ENCODE assay signal across 8 mouse cellular contexts in genomic region chr4:94979500-94979915, GRCm38 (mm10). TPM values are rescaled to one million over a fixed set of nuclear protein-coding genes. Genes with fewer than 3 reads are reported as not detected.
A peak's percentile ranks its signal among the peaks of the same experiment; 100 is the strongest.
DNase-seq lines count a peak whose midpoint lies in the region; ATAC-seq and TF ChIP-seq lines count a peak whose summit lies in the region.

No protein-coding gene starts in this region.

- peak; percentile 22; the same call in 1 of the 2 replicates for ATAC-seq in forebrain, embryonic 13.5 days
- ATAC-seq in liver, embryonic 12.5 days, result no peak
- ATAC-seq in activated CD4-positive, CD25-positive, alpha-beta regulatory T cell, adult 4 months, result no peak

- H3K27me3 ChIP-seq in heart, embryonic 10.5 days (ENCODE audit: insufficient read depth, poor library complexity, severe bottlenecking), result no peaks in the 10 kb centered on the region
- H3K27me3 ChIP-seq in ES-Bruce4 (ENCODE audit: control insufficient read depth, insufficient read depth, low read length, poor library complexity, severe bottlenecking), result no peaks in the 10 kb centered on the region
- H3K27me3 ChIP-seq in forebrain, embryonic 13.5 days, result no peaks in the 10 kb centered on the region
- no peaks in the 10 kb centered on the region for H3K27me3 ChIP-seq in liver, embryonic 12.5 days (replicated peaks)

- peak overlapping the region; percentile 86 for H3K4me3 ChIP-seq in heart, embryonic 10.5 days
- H3K4me3 ChIP-seq in ES-Bruce4 (ENCODE audit: low read depth, low read length), result peak overlapping the region; percentile 87; the same call in 1 of the 2 replicates
- peak overlapping the region; percentile 69 for H3K4me3 ChIP-seq in forebrain, embryonic 13.5 days
- H3K4me3 ChIP-seq in liver, embryonic 12.5 days, result peak overlapping the region; percentile 92

- H3K36me3 ChIP-seq in heart, embryonic 10.5 days, result peaks cover 9% of the 10 kb centered on the region
- peaks cover 5% of the 10 kb centered on the region; the same call in 1 of the 2 replicates for H3K36me3 ChIP-seq in ES-Bruce4 (ENCODE audit: control insufficient read depth, insufficient read depth, low read length, poor library complexity, severe bottlenecking)
- peaks cover 13% of the 10 kb centered on the region; the same call in 1 of the 2 replicates for H3K36me3 ChIP-seq in forebrain, embryonic 13.5 days (ENCODE audit: poor library complexity, severe bottlenecking)
- H3K36me3 ChIP-seq in liver, embryonic 12.5 days, result peaks cover 15% of the 10 kb centered on the region

- TF ChIP-seq EP300 in ES-Bruce4 (IDR thresholded peaks at IDR 0.05; ENCODE audit: insufficient read depth, low read depth, low read length), result no peak

- H3K9ac ChIP-seq in ES-Bruce4 (ENCODE audit: low read depth, poor library complexity, severe bottlenecking), result peak overlapping the region; percentile 62
- peak overlapping the region; percentile 90 for H3K9ac ChIP-seq in forebrain, embryonic 13.5 days
- H3K9ac ChIP-seq in liver, embryonic 12.5 days, result peak overlapping the region; percentile 83

- no peak for DNase-seq in heart, embryonic 10.5 days (ENCODE audit: low spot score)
- DNase-seq in heart, postnatal 14 days, result no peak
- DNase-seq in layer of hippocampus, postnatal 36 days, result no peak
- DNase-seq in adrenal gland, adult 8-10 months, result no peak

- no peak for TF ChIP-seq POLR2A in ES-Bruce4 (IDR thresholded peaks at IDR 0.05; ENCODE audit: insufficient read depth, low read length)

- TF ChIP-seq CTCF in ES-Bruce4 (IDR thresholded peaks at IDR 0.05; ENCODE audit: low read depth, low read length), result no peak

- intact Hi-C loops in heart, postnatal 14 days (cut with DNase I), result no loop called here

- H3K27ac ChIP-seq in heart, embryonic 10.5 days, result peak overlapping the region; percentile 95
- no peak overlapping the region for H3K27ac ChIP-seq in ES-Bruce4 (ENCODE audit: insufficient read depth, low read length)
- peak overlapping the region; percentile 76 for H3K27ac ChIP-seq in forebrain, embryonic 13.5 days
- H3K27ac ChIP-seq in liver, embryonic 12.5 days, result peak overlapping the region; percentile 72; the same call in 1 of the 2 replicates

- 54% methylated on average over 4 of the region's 4 CpGs for WGBS in heart, embryonic 10.5 days
- 47% methylated on average over 4 of the region's 4 CpGs for WGBS in forebrain, embryonic 13.5 days
- 43% methylated on average over 4 of the region's 4 CpGs for WGBS in liver, embryonic 12.5 days (ENCODE audit: insufficient replicate concordance)

- H3K9me3 ChIP-seq in heart, embryonic 10.5 days, result no peaks in the 10 kb centered on the region
- no peaks in the 10 kb centered on the region for H3K9me3 ChIP-seq in ES-Bruce4 (replicated peaks; ENCODE audit: control insufficient read depth, insufficient read depth, low read length, poor library complexity, severe bottlenecking)
- H3K9me3 ChIP-seq in forebrain, embryonic 13.5 days (replicated peaks), result no peaks in the 10 kb centered on the region
- H3K9me3 ChIP-seq in liver, embryonic 12.5 days (replicated peaks), result no peaks in the 10 kb centered on the region

- H3K4me2 ChIP-seq in forebrain, embryonic 13.5 days, result peak overlapping the region; percentile 70
- peak overlapping the region; percentile 82 for H3K4me2 ChIP-seq in liver, embryonic 12.5 days

- peaks cover 11% of the 10 kb centered on the region for H3K4me1 ChIP-seq in heart, embryonic 10.5 days
- H3K4me1 ChIP-seq in ES-Bruce4 (ENCODE audit: control insufficient read depth, insufficient read depth, low read length), result no peaks in the 10 kb centered on the region
- peaks cover 19% of the 10 kb centered on the region for H3K4me1 ChIP-seq in forebrain, embryonic 13.5 days
- H3K4me1 ChIP-seq in liver, embryonic 12.5 days, result peaks cover 21% of the 10 kb centered on the region

RNA-seq across cellular contexts. Expression of gene Mysm1, which starts 0.6 kb away (rescaled TPM):
- polyA plus RNA-seq in heart, embryonic 10.5 days (2016; fragmentation: Nextera tagmentation; extraction: Ambion mirVana), result 18.6 and 22.3 TPM in 2 replicates
- 10 to 100 TPM; 10.3 to 18.2 TPM for total RNA-seq in heart, postnatal 14 days (2021)
- 41.4 and 41.9 TPM in 2 replicates for polyA plus RNA-seq in ES-Bruce4 (2011; ENCODE audit: insufficient read depth, insufficient read length, low read depth, missing spikeins)
- polyA plus RNA-seq in forebrain, embryonic 13.5 days (2015; fragmentation: Nextera tagmentation; extraction: Ambion mirVana), result 31.9 and 32.7 TPM in 2 replicates
- polyA plus RNA-seq in liver, embryonic 12.5 days (2016; fragmentation: Nextera tagmentation; extraction: Ambion mirVana), result 14.9 and 16.2 TPM in 2 replicates
- total RNA-seq in layer of hippocampus, postnatal 36 days (2021), result 10 to 100 TPM; 31.9 to 35.7 TPM
- polyA plus RNA-seq in activated CD4-positive, CD25-positive, alpha-beta regulatory T cell, adult 4 months (2017; shearing (Covaris generic)), result 10 to 100 TPM; 89.2 to 94.0 TPM
- total RNA-seq in adrenal gland, adult 8-10 months (2022), result 10 to 100 TPM; 26.1 to 38.3 (median 32.2) TPM

RNA-seq across cellular contexts. Expression of gene Eqtn, which starts 50.9 kb away (rescaled TPM):
- polyA plus RNA-seq in heart, embryonic 10.5 days (2016; fragmentation: Nextera tagmentation; extraction: Ambion mirVana), result not detected in 2 replicates
- total RNA-seq in heart, postnatal 14 days (2021), result under 1 TPM in 1 of 2 experiments, not detected in 1; 0.33 TPM
- polyA plus RNA-seq in ES-Bruce4 (2011; ENCODE audit: insufficient read depth, insufficient read length, low read depth, missing spikeins), result not detected in 2 replicates
- 0.23 TPM in 1 of 2 replicates, not detected in the other for polyA plus RNA-seq in forebrain, embryonic 13.5 days (2015; fragmentation: Nextera tagmentation; extraction: Ambion mirVana)
- polyA plus RNA-seq in liver, embryonic 12.5 days (2016; fragmentation: Nextera tagmentation; extraction: Ambion mirVana), result not detected in 2 replicates
- 1 to 10 TPM in 1 of 2 experiments, under 1 TPM in 1; 0.40 to 1.2 TPM for total RNA-seq in layer of hippocampus, postnatal 36 days (2021)
- under 1 TPM in 1 of 2 experiments, not detected in 1; 0.48 TPM for polyA plus RNA-seq in activated CD4-positive, CD25-positive, alpha-beta regulatory T cell, adult 4 months (2017; shearing (Covaris generic))
- under 1 TPM in 2 of 4 experiments, not detected in 2; 0.27 to 0.49 TPM for total RNA-seq in adrenal gland, adult 8-10 months (2022)
